Mouse (Mus musculus): Measurements from ENCODE around the gene Atp2c1. TPM values are rescaled to one million over a fixed set of nuclear protein-coding genes. Genes with fewer than 3 reads are reported as not detected.

Atp2c1 gene
- polyA plus RNA-seq, 1 experiment from 2014 or later = 34.1 TPM

DNA sequence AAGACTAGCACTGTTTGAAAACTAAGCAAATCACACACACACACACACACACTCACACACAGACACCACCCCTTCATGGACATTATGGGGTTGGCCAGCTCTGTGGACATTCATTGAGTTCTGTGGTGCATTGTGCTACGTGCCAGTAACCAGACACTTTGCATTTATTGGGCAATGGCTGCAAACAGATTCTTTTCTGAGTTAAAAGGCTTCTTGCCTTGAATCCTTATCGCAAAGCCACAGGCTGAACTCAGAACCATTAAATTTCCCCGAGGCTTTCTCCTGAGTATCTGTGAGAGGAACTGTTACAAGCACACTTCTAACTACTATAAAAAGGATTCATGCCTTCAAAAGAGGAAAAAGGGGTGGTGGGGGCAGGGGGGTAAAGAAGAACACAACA is 5.1 kb downstream of the Atp2c1 start:
- peak overlapping the region; percentile 72 for H3K27ac ChIP-seq
- peak; percentile 48 for ATAC-seq
- peak overlapping the region; percentile 70 for H3K4me2 ChIP-seq

DNA sequence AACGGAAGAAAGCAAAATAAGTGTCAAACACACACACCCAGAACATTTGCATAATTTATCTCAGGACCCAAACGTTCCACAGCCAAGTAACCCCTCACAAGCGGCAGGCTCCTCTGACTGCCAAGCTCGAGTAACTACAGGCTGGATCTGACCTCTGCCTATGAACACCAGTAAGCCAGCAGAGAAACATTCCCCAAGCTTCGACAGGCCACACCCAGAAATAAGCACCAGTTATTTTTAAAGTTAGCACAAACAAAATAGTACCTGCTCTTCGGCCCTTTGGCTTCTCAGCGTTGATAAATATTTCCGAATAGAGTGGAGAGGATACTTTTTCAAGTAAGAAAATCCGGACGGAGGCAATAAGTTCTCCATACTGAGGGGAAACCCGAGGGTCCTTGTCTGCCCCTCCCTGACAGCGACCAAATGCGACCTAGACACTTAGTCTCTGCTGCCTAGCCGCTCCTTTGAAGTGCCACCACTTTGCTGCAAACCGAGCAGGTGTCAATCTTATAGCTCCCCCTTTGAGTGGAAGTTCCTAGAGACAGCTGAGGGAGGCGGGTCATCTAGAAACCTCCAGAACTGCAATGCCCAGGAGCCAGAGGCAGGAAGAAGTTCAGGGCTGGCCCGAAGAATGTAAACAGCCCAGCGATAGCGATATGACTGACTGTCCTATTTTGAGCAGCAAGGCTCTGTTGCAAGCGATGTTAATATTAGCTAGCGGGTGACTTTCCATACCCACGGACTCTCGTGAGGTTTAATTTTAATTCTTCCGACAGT is 6.2 kb downstream of the Atp2c1 start:
- peak overlapping the region; percentile 39 for H3K9ac ChIP-seq
- peak; percentile 82 for ATAC-seq
- H3K36me3 ChIP-seq = no peaks in the 10 kb centered on the region
- peak overlapping the region; percentile 70 for H3K4me2 ChIP-seq
- H3K4me3 ChIP-seq = peak overlapping the region; percentile 48
- 20% methylated on average over 24 of the region's 24 CpGs for WGBS (ENCODE audit: insufficient replicate concordance)
- H3K9me3 ChIP-seq (replicated peaks) = no peaks in the 10 kb centered on the region
- no peaks in the 10 kb centered on the region for H3K27me3 ChIP-seq (replicated peaks)
- peaks cover 45% of the 10 kb centered on the region for H3K4me1 ChIP-seq
- peak overlapping the region; percentile 72 for H3K27ac ChIP-seq

More for the DNA sequence above, 5.1 kb downstream of the Atp2c1 start:
- Histone ChIP-seq H3K4me3 (no peak overlapping the region), H3K27me3 (replicated peaks) (no peaks in the 10 kb centered on the region), H3K36me3 (no peaks in the 10 kb centered on the region), H3K9me3 (replicated peaks) (no peaks in the 10 kb centered on the region), H3K4me1 (peaks cover 51% of the 10 kb centered on the region), H3K9ac (no peak overlapping the region)
- 16% methylated on average over 3 of the region's 3 CpGs for WGBS (ENCODE audit: insufficient replicate concordance)

DNA sequence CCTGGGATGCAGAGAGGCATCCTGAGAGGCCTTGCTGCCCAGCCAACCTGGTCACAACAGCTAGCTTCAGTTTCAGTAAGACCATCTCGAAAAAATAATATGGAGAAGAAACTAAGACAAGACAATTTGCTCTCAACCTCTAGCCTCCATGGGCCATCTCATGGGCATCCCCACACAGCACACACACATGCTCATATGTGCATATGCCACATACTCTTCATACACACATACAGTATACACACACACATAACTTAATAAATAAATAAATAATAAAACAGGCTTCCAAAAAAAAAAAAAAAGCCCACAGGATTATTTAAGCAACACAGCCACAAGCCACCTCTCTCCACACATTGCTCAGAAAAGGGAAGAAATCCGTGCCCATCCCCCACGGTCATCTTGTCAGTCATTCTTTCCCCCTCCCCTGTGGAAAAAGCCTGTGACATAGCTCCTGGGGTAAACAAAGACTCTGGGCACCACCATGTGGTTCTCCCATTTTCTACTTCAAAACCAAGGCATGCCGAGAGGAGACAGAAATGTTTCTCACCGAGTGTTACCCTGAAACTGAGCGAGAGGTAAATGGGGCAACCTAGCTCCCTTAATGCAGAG is 7.7 kb downstream of the Atp2c1 start:
- no peaks in the 10 kb centered on the region for H3K27me3 ChIP-seq (replicated peaks)

DNA sequence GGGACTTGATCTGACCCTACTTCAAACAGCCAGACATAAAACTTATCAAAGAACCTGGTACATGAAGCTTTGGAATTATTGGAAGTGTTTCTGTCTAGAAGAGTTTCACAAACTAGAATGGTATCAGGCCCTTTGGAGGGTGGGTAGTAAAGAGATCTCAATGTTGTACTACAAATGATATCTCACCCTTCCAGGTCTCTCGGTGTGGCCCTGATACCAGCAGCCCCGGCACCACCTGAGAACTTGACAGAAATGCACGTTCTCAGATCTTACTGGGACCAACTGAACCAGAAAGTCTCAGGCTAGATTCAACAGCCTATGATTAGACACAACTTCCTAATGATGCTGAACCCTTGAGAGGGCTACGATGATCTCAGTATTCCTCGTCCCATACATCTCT is 23.4 kb downstream of the Atp2c1 start:
- no peaks in the 10 kb centered on the region for H3K27me3 ChIP-seq (replicated peaks)
- ATAC-seq = peak; percentile 79
- no peak overlapping the region for H3K27ac ChIP-seq
- no peak overlapping the region for H3K9ac ChIP-seq
- 52% methylated on average over 5 of the region's 5 CpGs for WGBS (ENCODE audit: insufficient replicate concordance)
- no peaks in the 10 kb centered on the region for H3K36me3 ChIP-seq
- peaks cover 5% of the 10 kb centered on the region; the same call in 1 of the 2 replicates for H3K4me1 ChIP-seq
- no peak overlapping the region for H3K4me2 ChIP-seq
- no peaks in the 10 kb centered on the region for H3K9me3 ChIP-seq (replicated peaks)
- no peak overlapping the region for H3K4me3 ChIP-seq

More for the DNA sequence above, 7.7 kb downstream of the Atp2c1 start:
- H3K36me3 ChIP-seq = no peaks in the 10 kb centered on the region
- 36% methylated on average over 6 of the region's 6 CpGs for WGBS (ENCODE audit: insufficient replicate concordance)
- peaks cover 39% of the 10 kb centered on the region for H3K4me1 ChIP-seq
- H3K9ac ChIP-seq = no peak overlapping the region
- peak overlapping the region; percentile 70; the same call in 1 of the 2 replicates for H3K4me2 ChIP-seq
- no peak for ATAC-seq
- no peaks in the 10 kb centered on the region for H3K9me3 ChIP-seq (replicated peaks)
- no peak overlapping the region for H3K4me3 ChIP-seq
- no peak overlapping the region for H3K27ac ChIP-seq

DNA sequence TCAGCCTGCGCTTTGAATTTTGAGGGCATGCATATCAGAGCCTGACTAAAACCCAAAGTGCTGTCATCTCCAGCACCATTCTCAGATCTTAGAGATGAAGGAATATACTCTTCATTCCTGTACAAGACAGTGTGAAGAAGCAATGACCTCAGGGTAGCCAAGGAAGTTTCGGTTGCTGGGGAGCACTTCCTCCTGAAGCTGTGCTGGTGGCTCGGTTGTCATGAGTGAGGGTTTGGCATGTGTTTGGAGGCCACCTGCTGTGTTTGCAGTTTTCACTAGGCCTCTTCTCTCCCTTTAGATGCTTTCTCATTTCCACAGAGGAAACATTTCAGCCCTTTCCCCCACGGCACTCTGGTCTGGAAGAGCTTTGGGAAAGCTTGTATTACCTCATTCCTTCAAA is 24.7 kb downstream of the Atp2c1 start:
- Histone ChIP-seq H3K9me3 (replicated peaks) (no peaks in the 10 kb centered on the region), H3K4me1 (peaks cover 5% of the 10 kb centered on the region; the same call in 1 of the 2 replicates), H3K36me3 (no peaks in the 10 kb centered on the region), H3K27ac (no peak overlapping the region), H3K4me3 (no peak overlapping the region), H3K27me3 (replicated peaks) (no peaks in the 10 kb centered on the region), H3K9ac (no peak overlapping the region), H3K4me2 (no peak overlapping the region)
- WGBS (ENCODE audit: insufficient replicate concordance) = 48% methylated on average over 4 of the region's 4 CpGs
- no peak for ATAC-seq

DNA sequence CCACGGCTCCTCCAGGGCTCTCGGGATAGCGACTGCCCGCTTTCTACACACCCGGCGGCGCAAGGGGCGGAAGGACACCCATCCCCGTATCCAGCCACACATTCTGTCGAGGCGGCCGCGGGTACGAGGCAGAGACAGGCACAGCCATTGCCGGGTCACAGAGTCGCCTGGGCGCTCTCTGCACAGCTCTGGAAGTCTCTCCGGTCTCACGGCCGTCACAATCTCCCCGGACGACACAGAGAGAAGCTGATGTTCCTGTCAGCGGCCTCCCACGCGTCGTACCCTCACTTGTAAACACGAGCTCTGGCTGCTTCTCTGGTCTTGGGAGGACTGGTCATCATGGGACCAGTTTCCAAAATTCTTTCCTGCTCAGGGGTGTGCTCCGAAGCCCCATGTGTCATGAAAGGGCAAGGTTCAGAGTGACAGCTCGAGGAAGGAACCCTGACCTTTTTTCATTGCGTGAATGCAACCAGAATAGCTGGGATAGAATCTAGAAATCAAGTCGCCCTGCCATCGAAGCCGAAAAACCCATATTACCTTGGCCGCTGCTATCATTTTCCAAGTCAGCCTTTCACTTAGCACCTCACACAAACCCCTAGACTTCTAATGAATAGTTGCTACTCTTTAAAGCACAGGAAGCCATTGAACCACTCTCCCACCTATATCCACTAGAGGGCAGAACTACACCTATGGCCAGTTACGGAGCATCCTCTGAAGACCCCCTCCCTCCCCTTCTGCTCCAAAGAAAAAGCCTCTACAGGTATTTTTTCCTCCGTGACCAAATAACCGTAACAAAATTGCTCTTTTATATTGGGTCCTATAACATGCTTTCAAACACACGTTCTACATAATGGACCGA is 31.6 kb downstream of the Atp2c1 start:
- Histone ChIP-seq H3K9me3 (replicated peaks) (no peaks in the 10 kb centered on the region), H3K27ac (peak overlapping the region; percentile 94), H3K4me1 (peaks cover 25% of the 10 kb centered on the region), H3K9ac (peak overlapping the region; percentile 97), H3K36me3 (no peaks in the 10 kb centered on the region), H3K4me2 (peak overlapping the region; percentile 93), H3K4me3 (peak overlapping the region; percentile 93), H3K27me3 (replicated peaks) (no peaks in the 10 kb centered on the region)
- 1% methylated on average over 39 of the region's 39 CpGs for WGBS (ENCODE audit: insufficient replicate concordance)
- ATAC-seq = peak; percentile 60

DNA sequence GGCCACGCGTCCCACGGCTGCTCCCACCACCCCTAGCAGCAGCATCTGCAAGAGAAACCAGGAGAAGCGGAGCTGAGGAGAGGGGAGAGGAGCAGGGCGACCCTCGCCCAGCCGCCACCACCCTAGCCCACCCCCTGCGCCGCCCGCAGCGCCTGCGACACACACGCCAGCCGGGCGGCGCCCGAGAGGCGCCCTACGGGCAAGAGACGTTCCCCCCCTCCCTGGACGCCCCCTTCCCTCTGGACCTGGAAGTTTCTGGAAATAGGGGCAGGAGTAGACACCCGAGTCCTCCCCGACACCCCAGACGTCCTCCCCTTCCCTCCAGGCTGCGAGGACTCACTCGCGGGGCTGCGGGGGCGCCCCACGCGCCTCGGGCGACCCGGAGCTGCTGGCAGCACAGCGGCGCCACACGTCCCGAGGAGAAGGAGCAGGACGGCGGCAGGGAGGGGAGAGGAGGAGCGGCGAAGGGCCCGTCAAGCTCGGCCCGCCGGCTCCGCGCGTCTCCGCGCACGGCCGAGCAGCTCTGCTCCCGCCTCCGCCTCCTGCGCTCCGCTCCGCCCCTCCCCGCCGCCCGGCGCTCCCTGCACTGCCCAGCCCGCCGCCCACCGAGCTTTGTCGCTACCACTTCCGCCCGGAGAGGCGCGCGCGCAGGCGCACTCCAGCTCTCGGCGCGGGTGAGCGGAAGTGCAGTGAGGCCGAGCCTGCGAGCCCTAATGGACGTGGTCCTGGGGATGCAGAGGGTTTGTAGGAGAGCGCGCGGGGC is 32.4 kb downstream of the Atp2c1 start:
- Histone ChIP-seq H3K27me3 (replicated peaks) (no peaks in the 10 kb centered on the region), H3K9me3 (replicated peaks) (no peaks in the 10 kb centered on the region), H3K36me3 (no peaks in the 10 kb centered on the region; the same call in 1 of the 2 replicates), H3K4me2 (peak overlapping the region; percentile 93), H3K4me1 (peaks cover 28% of the 10 kb centered on the region), H3K9ac (peak overlapping the region; percentile 97), H3K4me3 (peak overlapping the region; percentile 93), H3K27ac (peak overlapping the region; percentile 94)
- peak; percentile 99 for ATAC-seq
- WGBS (ENCODE audit: insufficient replicate concordance) = under 1% methylated on average over 60 of the region's 83 CpGs

DNA sequence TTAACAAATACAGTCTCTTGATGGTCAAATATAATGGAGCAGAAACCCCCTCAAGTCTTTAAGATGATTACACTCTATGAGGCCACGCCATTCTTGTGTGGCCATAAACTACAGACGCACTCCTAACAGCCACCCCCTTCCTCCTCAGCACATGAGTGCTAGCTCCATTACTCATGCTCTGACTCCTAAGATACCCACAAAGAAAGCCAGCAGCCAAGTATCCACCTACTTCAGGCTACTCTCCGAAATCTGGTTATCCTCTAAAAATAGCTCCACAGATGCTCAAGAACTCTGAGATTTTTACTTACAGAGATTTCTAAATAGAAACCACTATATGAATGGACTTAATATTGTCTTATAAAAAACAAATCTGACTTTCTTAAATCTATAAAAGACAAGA is 34.4 kb downstream of the Atp2c1 start:
- peaks cover 37% of the 10 kb centered on the region for H3K4me1 ChIP-seq
- no peak overlapping the region for H3K4me2 ChIP-seq
- H3K4me3 ChIP-seq = no peak overlapping the region
- H3K9me3 ChIP-seq (replicated peaks) = no peaks in the 10 kb centered on the region
- H3K27ac ChIP-seq = no peak overlapping the region
- 72% methylated on average over 3 of the region's 3 CpGs for WGBS (ENCODE audit: insufficient replicate concordance)
- no peaks in the 10 kb centered on the region for H3K27me3 ChIP-seq (replicated peaks)
- no peak for ATAC-seq
- no peak overlapping the region for H3K9ac ChIP-seq
- peaks cover 7% of the 10 kb centered on the region for H3K36me3 ChIP-seq

DNA sequence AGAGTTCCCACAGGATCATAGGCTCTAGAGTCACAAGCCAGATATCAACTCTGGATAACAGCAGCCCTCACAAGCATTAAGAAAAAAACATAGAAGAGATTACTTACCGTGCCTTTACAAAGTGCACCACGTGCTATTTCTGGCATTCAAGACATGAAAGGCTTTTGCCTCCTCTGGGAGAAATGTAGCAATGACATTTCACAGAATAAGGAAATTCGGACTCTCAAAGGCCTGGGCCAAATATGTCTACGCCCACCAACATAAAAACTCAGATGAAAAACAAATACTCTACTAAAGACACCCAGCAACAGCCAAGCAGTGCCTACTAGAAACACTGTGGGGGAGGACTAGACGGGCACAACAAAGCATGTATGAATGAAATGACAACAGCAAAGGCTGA is 38.8 kb downstream of the Atp2c1 start:
- no peaks in the 10 kb centered on the region for H3K27me3 ChIP-seq (replicated peaks)
- no peak for ATAC-seq
- H3K36me3 ChIP-seq = peaks cover 7% of the 10 kb centered on the region
- no peak overlapping the region for H3K4me2 ChIP-seq
- H3K9ac ChIP-seq = no peak overlapping the region
- H3K27ac ChIP-seq = no peak overlapping the region
- no peak overlapping the region for H3K4me3 ChIP-seq
- WGBS (ENCODE audit: insufficient replicate concordance) = 70% methylated on average over 5 of the region's 5 CpGs
- H3K9me3 ChIP-seq (replicated peaks) = no peaks in the 10 kb centered on the region
- H3K4me1 ChIP-seq = peaks cover 43% of the 10 kb centered on the region

DNA sequence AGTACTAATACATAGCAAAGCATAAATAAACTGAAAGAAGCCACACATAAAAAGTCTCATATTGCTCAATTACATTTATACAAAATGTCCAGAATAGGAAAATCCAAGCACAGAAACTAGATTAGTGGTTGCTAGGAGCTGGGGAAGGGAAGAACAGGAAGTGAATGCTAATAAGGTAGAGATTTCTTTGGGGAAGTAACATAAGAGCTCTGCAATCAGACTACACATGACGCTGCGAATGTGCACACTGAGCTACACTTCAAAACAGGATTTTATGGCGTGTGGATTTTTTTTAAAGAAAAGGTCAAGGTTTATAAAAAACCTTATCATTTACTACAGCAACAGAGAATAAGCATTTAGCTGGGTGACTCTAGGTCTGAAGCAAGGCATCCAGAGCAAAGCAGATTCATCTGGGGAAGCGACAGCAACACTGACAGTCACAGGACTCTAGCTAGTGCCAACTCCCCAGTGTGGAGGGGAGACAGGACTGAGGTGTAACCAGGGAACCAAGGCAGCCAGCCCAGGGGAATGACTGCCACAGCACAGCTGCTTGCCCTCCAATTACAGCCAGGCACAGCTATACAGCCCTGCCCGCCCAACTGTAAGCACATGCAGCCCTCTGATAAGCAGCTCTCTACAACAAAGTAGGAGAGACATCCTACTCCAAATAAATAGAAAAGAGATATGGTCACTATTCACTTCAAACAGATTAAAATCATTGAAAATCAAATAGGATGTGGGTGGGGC is 42.6 kb downstream of the Atp2c1 start:
- H3K9me3 ChIP-seq (replicated peaks) = no peaks in the 10 kb centered on the region
- 35% methylated on average over 5 of the region's 5 CpGs for whole genome bisulfite sequencing (ENCODE audit: insufficient replicate concordance)
- H3K4me1 ChIP-seq = peaks cover 66% of the 10 kb centered on the region
- no peak overlapping the region for H3K9ac ChIP-seq
- H3K36me3 ChIP-seq = peaks cover 8% of the 10 kb centered on the region
- H3K4me2 ChIP-seq = peak overlapping the region; percentile 43
- H3K27me3 ChIP-seq (replicated peaks) = no peaks in the 10 kb centered on the region
- ATAC-seq = peak; percentile 98
- H3K27ac ChIP-seq = peak overlapping the region; percentile 70
- no peak overlapping the region for H3K4me3 ChIP-seq

DNA sequence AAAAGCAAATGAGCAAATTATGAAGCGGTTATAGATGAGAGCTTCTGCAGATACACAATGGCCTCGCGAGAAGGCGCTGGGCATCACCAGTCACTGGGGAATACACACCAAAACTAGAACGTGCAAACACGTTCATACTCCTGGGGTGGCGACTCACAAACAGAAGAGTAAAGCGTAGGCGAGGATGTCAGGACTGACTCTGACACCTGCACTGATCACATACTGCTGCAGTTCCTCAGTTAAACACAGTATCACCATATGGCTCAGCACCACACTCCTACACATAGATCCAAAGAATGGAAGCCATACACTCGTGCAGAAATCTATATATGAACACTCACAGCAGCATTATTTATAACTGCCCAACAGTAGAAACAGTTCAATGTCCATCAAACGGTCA is 43.2 kb downstream of the Atp2c1 start:
- H3K4me1 ChIP-seq = peaks cover 69% of the 10 kb centered on the region
- ATAC-seq = no peak

More for the DNA sequence above, 43.2 kb downstream of the Atp2c1 start:
- WGBS (ENCODE audit: insufficient replicate concordance) = 88% methylated on average over 11 of the region's 11 CpGs
- H3K36me3 ChIP-seq = peaks cover 6% of the 10 kb centered on the region
- H3K9ac ChIP-seq = no peak overlapping the region
- no peaks in the 10 kb centered on the region for H3K9me3 ChIP-seq (replicated peaks)
- H3K27ac ChIP-seq = no peak overlapping the region
- H3K27me3 ChIP-seq (replicated peaks) = no peaks in the 10 kb centered on the region
- H3K4me3 ChIP-seq = no peak overlapping the region
- no peak overlapping the region for H3K4me2 ChIP-seq
